Mouse (Mus musculus): ENCODE measurements around the gene 1700025G04Rik. TPM values are rescaled to one million over a fixed set of nuclear protein-coding genes. Genes with fewer than 3 reads are reported as not detected.

1700025G04Rik gene
- total and polyA plus RNA-seq, 2 experiments from 2014 or later, result 24.9 to 32.4 TPM

DNA sequence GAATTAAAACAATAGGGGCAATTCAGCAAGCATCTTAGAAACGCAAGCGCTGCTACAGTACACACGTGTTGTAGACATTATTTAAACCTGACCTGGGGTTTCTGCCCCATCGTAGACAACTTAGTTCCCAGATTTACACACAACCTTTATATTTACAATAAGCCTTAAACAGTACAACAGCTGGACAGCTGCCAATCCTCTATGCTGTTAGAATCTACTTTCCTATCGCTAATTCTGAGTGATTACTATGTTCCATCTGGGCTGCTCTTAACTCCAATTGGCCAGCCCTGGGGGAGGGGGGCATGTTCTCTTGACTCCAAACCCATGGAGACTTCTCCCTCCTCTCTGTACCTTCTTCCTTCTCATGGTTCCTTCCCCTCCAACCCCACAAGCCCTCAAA lies 11.8 kb upstream of the 1700025G04Rik start:
- DNase-seq (ENCODE audit: low spot score), result no peak
- H3K4me1 ChIP-seq (ENCODE audit: insufficient read depth, low read length), result no peaks in the 10 kb centered on the region
- TF ChIP-seq CTCF (IDR thresholded peaks at IDR 0.05; ENCODE audit: low read depth), result no peak
- no peak overlapping the region for H3K4me3 ChIP-seq (ENCODE audit: low read length)
- no peak overlapping the region for H3K4me2 ChIP-seq (ENCODE audit: low read depth, low read length)
- no peaks in the 10 kb centered on the region for H3K36me3 ChIP-seq (ENCODE audit: insufficient read depth, low read length)
- no peaks in the 10 kb centered on the region for H3K9me3 ChIP-seq (ENCODE audit: low read length)
- H3K27me3 ChIP-seq (ENCODE audit: insufficient read depth, low read length), result no peaks in the 10 kb centered on the region
- H3K9ac ChIP-seq (replicated peaks; ENCODE audit: low read length), result no peak overlapping the region
- 49% methylated on average over 5 of the region's 5 CpGs for WGBS
- H3K27ac ChIP-seq, result no peak overlapping the region
- no peak for ATAC-seq

DNA sequence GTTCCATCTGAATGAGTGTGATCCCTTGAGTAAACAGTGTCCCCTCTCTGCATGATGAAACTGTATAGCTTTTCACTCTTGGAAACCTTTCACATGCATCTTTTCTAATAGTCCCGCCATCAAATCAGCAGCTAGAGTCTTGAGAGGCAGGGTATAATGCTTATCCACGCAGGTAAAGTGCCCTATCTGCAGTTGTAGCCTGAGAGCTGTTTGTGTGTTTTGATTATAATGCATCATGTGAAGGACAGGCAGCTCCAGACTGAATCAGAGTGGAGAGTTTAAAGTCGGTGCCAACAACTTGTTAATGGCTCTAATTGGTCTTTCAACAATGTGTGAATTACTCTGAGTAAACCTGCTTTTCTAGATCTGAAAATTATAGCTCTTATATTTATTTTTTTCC lies 6.1 kb upstream of the 1700025G04Rik start:
- ATAC-seq (no peak), DNase-seq (ENCODE audit: low spot score) (no peak)
- no peak for TF ChIP-seq CTCF (IDR thresholded peaks at IDR 0.05; ENCODE audit: low read depth)
- WGBS, result 68% methylated on average over 3 of the region's 3 CpGs
- no peak overlapping the region for H3K4me2 ChIP-seq (ENCODE audit: low read depth, low read length)
- H3K9me3 ChIP-seq (ENCODE audit: low read length), result no peaks in the 10 kb centered on the region
- no peak overlapping the region for H3K27ac ChIP-seq
- no peaks in the 10 kb centered on the region for H3K4me1 ChIP-seq (ENCODE audit: insufficient read depth, low read length)
- no peak overlapping the region for H3K4me3 ChIP-seq (ENCODE audit: low read length)
- no peaks in the 10 kb centered on the region for H3K27me3 ChIP-seq (ENCODE audit: insufficient read depth, low read length)
- H3K9ac ChIP-seq (replicated peaks; ENCODE audit: low read length), result no peak overlapping the region
- H3K36me3 ChIP-seq (ENCODE audit: insufficient read depth, low read length), result no peaks in the 10 kb centered on the region

DNA sequence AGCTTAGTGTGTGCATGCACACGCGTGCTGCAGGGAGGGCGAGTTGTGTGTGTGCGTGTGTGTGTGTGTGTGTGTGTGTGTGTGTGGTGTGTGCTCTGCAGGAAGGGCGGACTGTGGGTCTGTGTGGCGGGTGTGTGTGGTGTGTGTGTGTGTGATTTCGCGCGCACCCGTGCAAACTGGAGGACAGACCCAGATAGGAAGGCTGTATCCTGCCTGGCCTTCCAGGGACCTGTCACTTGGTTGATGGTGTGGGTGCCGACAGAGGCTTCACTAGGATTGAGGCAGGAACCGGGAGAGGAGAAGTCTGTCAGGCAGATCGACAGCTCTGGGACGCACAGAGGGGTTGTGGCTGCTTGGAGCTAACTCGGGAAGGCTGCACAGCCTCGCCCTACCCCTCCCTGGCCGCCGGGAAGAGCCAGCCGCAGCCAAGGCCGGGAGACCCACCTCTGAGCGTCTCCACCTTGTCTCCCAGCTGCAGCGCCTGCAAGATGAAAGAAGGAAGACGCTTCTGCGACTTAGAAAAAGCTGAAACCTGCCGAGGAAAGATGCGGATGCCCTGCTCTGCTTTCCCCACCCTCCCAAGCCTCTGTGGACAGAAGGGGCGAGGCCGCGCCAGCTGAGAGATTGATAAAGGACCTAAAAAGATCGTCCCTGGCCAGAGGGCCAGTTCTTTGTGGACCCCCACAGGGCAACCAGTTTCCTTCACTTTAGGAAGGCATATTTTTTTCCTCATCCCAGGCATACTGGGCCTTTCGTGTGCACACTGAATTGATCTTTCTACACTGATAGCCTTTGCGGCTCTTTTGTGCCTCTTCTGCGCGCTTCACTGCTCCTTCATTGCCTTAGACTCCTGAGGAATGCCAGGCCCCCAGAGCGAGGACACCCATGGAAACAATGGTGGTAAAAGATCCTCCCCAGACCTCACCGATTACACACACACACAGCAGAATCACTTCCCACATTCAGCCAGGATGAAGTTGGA lies 930 bp upstream of the 1700025G04Rik start:
- Histone ChIP-seq H3K27ac (peak overlapping the region; percentile 96), H3K9ac (replicated peaks; ENCODE audit: low read length) (peak overlapping the region; percentile 93), H3K4me1 (ENCODE audit: insufficient read depth, low read length) (peaks cover 18% of the 10 kb centered on the region), H3K4me2 (ENCODE audit: low read depth, low read length) (peak overlapping the region; percentile 91), H3K9me3 (ENCODE audit: low read length) (no peaks in the 10 kb centered on the region), H3K36me3 (ENCODE audit: insufficient read depth, low read length) (no peaks in the 10 kb centered on the region), H3K4me3 (ENCODE audit: low read length) (peak overlapping the region; percentile 90), H3K27me3 (ENCODE audit: insufficient read depth, low read length) (no peaks in the 10 kb centered on the region)
- DNase-seq (ENCODE audit: low spot score) (peak; percentile 64), ATAC-seq (peak; percentile 83)
- WGBS, result 1% methylated on average over 35 of the region's 36 CpGs
- 0 out of 2 replicates have a peak, but pooled peaks have one; percentile 3 for TF ChIP-seq CTCF (IDR thresholded peaks at IDR 0.05; ENCODE audit: low read depth)

DNA sequence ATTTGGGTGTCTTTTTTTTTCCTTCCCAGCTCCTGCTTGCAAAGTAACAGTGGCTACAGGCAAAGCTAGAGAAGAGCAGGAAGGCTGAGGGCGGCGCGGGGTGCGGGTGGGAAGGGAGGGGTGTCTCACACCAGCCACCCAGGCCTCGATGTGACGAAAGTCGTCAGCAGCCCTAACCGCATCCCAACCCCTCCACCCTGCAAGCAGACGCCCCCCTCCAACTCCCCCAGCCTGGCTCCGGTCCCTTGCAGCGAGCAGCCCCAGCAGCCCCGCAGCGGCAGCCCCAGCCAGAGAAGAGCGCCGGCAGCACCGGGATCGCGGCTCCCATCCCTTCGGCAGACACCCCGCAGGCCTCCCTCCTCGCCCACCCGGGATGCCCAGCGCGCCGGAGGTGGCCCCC lies 399 bp downstream of the 1700025G04Rik start:
- Histone ChIP-seq H3K36me3 (ENCODE audit: insufficient read depth, low read length) (no peaks in the 10 kb centered on the region), H3K4me2 (ENCODE audit: low read depth, low read length) (peak overlapping the region; percentile 91), H3K27me3 (ENCODE audit: insufficient read depth, low read length) (no peaks in the 10 kb centered on the region), H3K9ac (replicated peaks; ENCODE audit: low read length) (peak overlapping the region; percentile 93), H3K27ac (peak overlapping the region; percentile 96), H3K4me3 (ENCODE audit: low read length) (peak overlapping the region; percentile 90), H3K4me1 (ENCODE audit: insufficient read depth, low read length) (peaks cover 31% of the 10 kb centered on the region), H3K9me3 (ENCODE audit: low read length) (no peaks in the 10 kb centered on the region)
- TF ChIP-seq CTCF (IDR thresholded peaks at IDR 0.05; ENCODE audit: low read depth), result no peak
- WGBS, result under 1% methylated on average over 22 of the region's 25 CpGs
- ATAC-seq (peak; percentile 36), DNase-seq (ENCODE audit: low spot score) (peak; percentile 67)

DNA sequence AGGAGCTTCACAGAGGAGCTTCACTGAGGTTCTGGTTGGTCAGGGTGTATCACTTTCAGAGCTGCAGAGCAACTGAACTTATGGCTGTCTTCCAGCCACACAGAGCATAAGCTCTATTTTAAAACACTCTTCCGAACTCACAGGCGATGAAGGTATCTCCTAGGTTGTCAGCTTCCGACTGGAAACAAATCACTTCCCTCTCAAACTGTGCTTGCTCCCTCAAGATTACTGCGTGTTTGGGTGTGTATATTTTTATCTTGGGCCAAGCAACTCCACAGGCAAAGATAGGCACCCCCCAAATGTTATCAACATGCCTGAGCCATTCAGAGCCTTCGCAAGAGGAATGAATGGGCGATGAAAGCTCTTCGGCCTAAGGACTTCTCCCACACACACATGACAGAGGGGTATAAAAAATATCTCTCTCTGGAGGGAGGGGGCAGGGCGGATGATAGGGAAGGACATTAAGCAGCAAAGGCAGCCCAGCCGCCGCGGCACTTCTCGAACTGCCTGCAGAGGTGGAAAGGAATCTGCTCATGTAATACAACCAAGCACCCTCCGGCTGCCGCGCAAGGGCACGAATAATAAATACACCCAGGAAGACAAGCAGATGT lies 1.0 kb downstream of the 1700025G04Rik start:
- ATAC-seq, result no peak
- Histone ChIP-seq H3K27me3 (ENCODE audit: insufficient read depth, low read length) (no peaks in the 10 kb centered on the region), H3K4me1 (ENCODE audit: insufficient read depth, low read length) (peaks cover 31% of the 10 kb centered on the region), H3K27ac (peak overlapping the region; percentile 96), H3K9ac (replicated peaks; ENCODE audit: low read length) (peak overlapping the region; percentile 93), H3K36me3 (ENCODE audit: insufficient read depth, low read length) (no peaks in the 10 kb centered on the region), H3K4me2 (ENCODE audit: low read depth, low read length) (peak overlapping the region; percentile 91), H3K4me3 (ENCODE audit: low read length) (peak overlapping the region; percentile 90), H3K9me3 (ENCODE audit: low read length) (no peaks in the 10 kb centered on the region)
- peak; percentile 56 for DNase-seq (ENCODE audit: low spot score)
- no peak for TF ChIP-seq CTCF (IDR thresholded peaks at IDR 0.05; ENCODE audit: low read depth)
- WGBS, result under 1% methylated on average over 16 of the region's 16 CpGs

DNA sequence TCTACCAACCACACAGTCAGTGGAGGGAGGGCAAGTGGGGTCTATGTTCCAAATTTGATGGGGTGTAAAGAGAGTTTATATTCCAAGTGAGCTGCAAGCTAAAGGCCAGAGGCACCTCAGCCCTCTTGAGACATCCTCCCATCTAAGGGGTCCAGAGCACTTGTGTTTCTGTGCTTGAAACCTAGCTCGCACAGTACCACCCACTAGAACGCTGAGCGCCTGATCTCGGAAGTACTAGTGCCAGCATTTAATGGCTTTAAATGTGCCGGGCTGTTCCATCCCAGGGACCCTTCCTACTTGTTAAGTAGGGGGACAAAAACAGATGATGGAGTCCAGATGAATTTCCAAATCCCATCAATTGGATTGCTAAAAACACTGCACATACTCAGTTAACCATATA lies 1.9 kb downstream of the 1700025G04Rik start:
- H3K4me3 ChIP-seq (ENCODE audit: low read length), result peak overlapping the region; percentile 90
- H3K4me1 ChIP-seq (ENCODE audit: insufficient read depth, low read length), result peaks cover 31% of the 10 kb centered on the region
- peak overlapping the region; percentile 91 for H3K4me2 ChIP-seq (ENCODE audit: low read depth, low read length)
- H3K36me3 ChIP-seq (ENCODE audit: insufficient read depth, low read length), result no peaks in the 10 kb centered on the region
- TF ChIP-seq CTCF (IDR thresholded peaks at IDR 0.05; ENCODE audit: low read depth), result no peak
- WGBS, result 26% methylated on average over 5 of the region's 5 CpGs
- peak overlapping the region; percentile 93 for H3K9ac ChIP-seq (replicated peaks; ENCODE audit: low read length)
- 0 out of 2 replicates have a peak overlapping the region, but pooled peaks have one; percentile 11 for H3K27ac ChIP-seq
- ATAC-seq (no peak), DNase-seq (ENCODE audit: low spot score) (no peak)
- H3K9me3 ChIP-seq (ENCODE audit: low read length), result no peaks in the 10 kb centered on the region
- H3K27me3 ChIP-seq (ENCODE audit: insufficient read depth, low read length), result no peaks in the 10 kb centered on the region

Data from hindbrain, postnatal 0 days (tissue).